Mouse (Mus musculus) cerebellum, adult 2 months (tissue): ENCODE data around the gene Hyal1.

ENCODE experiments used
- CTCF ChIP-seq: fragments of 200-500 bp; IDR thresholded peaks from 2 replicates; pipeline ENCODE4 v1.5.1; 2011; ENCODE audit warnings: low read depth, mild to moderate bottlenecking, control low read depth, low read length, moderate library complexity, borderline replicate concordance; ENCODE audit not compliant: insufficient read depth
- POLR2A ChIP-seq: fragments of 200-500 bp; IDR thresholded peaks from 2 replicates; pipeline ENCODE4 v1.6.1; 2011; ENCODE audit warnings: low read length, control low read depth, borderline replicate concordance; ENCODE audit not compliant: insufficient read depth

- TF ChIP-seq CTCF = no peak
- TF ChIP-seq POLR2A = no peak
These were observed 25.4 kb upstream of the Hyal1 start, which contains the start of gene Rassf1 for GRCm38 (mm10) chr9:107551117-107551889.
